Mouse (Mus musculus): ENCODE results near the gene Rgs7bp. TPM values are rescaled to one million over a fixed set of nuclear protein-coding genes. Genes with fewer than 3 reads are reported as not detected.
"Not testable (repeated sequence)": the region's sequence is repeated elsewhere in the genome, so short reads cannot be mapped to it uniquely, and the experiment has no call there.

Gene Rgs7bp
- polyA plus RNA-seq, 1 experiment from 2014 or later: 2.9 TPM

GRCm38 (mm10) chr13:104960206-104960928 lies 94.4 kb downstream of the Rgs7bp start:
- ATAC-seq: no peak
- Histone ChIP-seq H3K9ac (no peak overlapping the region), H3K9me3 (no peaks in the 10 kb centered on the region), H3K27ac (no peak overlapping the region; the same call in 1 of the 2 replicates), H3K4me3 (replicated peaks) (no peak overlapping the region), H3K4me1 (replicated peaks) (no peaks in the 10 kb centered on the region), H3K36me3 (no peaks in the 10 kb centered on the region), H3K27me3 (replicated peaks) (no peaks in the 10 kb centered on the region), H3K4me2 (replicated peaks) (no peak overlapping the region)
- 76% methylated on average over 7 of the region's 7 CpGs for WGBS

GRCm38 (mm10) chr13:104959733-104960132 lies 95.0 kb downstream of the Rgs7bp start:
- Histone ChIP-seq H3K4me2 (replicated peaks) (no peak overlapping the region), H3K27me3 (replicated peaks) (no peaks in the 10 kb centered on the region), H3K27ac (no peak overlapping the region; the same call in 1 of the 2 replicates), H3K4me1 (replicated peaks) (no peaks in the 10 kb centered on the region), H3K36me3 (no peaks in the 10 kb centered on the region), H3K9ac (no peak overlapping the region), H3K4me3 (replicated peaks) (no peak overlapping the region), H3K9me3 (no peaks in the 10 kb centered on the region)
- no peak for ATAC-seq
- WGBS: 69% methylated on average over 4 of the region's 4 CpGs

DNA sequence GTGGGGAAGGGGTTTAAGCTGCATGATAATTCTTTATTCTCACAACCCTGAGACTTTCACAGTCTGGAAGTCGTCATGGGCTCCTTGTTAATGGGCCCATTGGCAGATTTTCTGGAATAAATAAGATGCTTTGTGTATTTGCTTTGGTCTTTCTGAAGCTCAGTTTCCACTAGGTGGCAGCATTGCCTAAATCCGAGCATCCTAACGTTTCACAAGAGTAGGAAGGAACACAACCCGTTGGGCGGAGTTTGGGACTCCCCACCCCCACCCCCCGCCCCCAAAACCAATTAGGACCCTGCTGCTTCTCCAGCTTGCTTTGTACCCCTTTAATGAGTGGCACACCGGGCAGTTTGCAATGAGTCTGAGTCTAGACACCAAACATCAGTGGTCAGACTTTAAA lies 106.8 kb downstream of the Rgs7bp start:
- H3K27ac ChIP-seq: no peak overlapping the region
- ATAC-seq: peak; percentile 80
- H3K4me3 ChIP-seq (replicated peaks): no peak overlapping the region
- H3K4me2 ChIP-seq (replicated peaks): peak overlapping the region; percentile 43
- no peak overlapping the region for H3K9ac ChIP-seq
- H3K9me3 ChIP-seq: no peaks in the 10 kb centered on the region
- H3K4me1 ChIP-seq (replicated peaks): no peaks in the 10 kb centered on the region
- WGBS: under 1% methylated on average over 7 of the region's 7 CpGs
- H3K36me3 ChIP-seq: no peaks in the 10 kb centered on the region
- no peaks in the 10 kb centered on the region for H3K27me3 ChIP-seq (replicated peaks)

DNA sequence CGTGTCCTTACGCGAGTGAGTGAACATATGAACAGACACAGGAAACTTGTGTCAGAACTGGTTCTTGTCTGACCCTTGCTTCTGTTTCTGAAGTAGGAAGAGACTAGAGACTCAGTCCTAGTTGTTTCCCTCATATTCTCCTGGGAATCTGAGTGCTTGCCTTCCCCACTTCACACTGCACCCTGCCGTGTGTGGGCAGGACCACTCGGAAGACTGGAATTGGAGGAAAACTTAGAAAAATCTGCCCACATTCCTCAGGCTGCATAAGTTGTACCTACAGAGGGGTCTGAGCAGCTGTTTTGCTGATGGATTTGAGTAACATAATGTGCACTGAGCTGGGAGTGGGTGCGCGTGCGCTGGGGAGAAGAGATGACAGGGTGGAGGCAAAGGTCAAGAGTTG lies 114.2 kb downstream of the Rgs7bp start:
- 90% methylated on average over 8 of the region's 8 CpGs for WGBS

GRCm38 (mm10) chr13:104939856-104940255 lies 114.9 kb downstream of the Rgs7bp start:
- Histone ChIP-seq H3K4me2 (replicated peaks) (no peak overlapping the region), H3K36me3 (no peaks in the 10 kb centered on the region), H3K4me1 (replicated peaks) (no peaks in the 10 kb centered on the region), H3K4me3 (replicated peaks) (no peak overlapping the region), H3K9me3 (no peaks in the 10 kb centered on the region), H3K27me3 (replicated peaks) (no peaks in the 10 kb centered on the region), H3K9ac (no peak overlapping the region), H3K27ac (no peak overlapping the region)
- no peak for ATAC-seq
- 6% methylated on average over 4 of the region's 4 CpGs for WGBS

More for the DNA sequence above, 114.2 kb downstream of the Rgs7bp start:
- H3K27ac ChIP-seq: no peak overlapping the region
- no peaks in the 10 kb centered on the region for H3K9me3 ChIP-seq
- H3K9ac ChIP-seq: no peak overlapping the region
- H3K36me3 ChIP-seq: no peaks in the 10 kb centered on the region
- H3K27me3 ChIP-seq (replicated peaks): no peaks in the 10 kb centered on the region
- ATAC-seq: no peak; the same call in 1 of the 2 replicates
- H3K4me3 ChIP-seq (replicated peaks): no peak overlapping the region
- no peaks in the 10 kb centered on the region for H3K4me1 ChIP-seq (replicated peaks)
- no peak overlapping the region for H3K4me2 ChIP-seq (replicated peaks)

DNA sequence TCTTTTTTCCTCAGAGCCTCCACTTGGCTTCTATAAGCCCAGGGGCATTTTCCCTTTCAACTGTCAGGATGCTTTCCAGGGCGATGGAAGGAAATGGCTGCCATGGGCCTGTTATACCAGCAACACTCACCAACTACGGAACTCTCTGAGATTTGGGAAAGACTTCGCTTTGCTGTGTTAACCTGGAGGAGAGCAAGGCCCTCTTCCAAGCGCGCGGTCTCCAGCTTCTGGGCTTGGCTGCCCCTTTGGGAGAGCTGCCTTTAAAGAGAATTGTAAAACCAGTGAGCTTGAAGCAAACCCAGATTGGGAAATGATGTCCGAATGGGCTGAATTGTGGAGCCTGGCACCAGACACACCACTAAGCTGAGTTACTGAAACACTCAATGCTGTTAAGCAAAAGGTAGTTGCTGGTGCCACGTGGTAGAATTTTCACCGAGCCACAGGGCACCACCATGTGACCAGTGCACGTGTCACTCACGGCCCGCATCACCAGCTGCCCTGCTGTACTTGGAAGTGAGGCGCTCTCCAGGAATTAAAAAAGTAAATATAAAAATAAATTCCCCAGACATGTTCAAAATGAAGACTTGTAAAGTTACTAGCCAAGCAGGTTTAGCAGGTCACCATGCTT lies 115.7 kb downstream of the Rgs7bp start:
- H3K4me1 ChIP-seq (replicated peaks): no peaks in the 10 kb centered on the region
- H3K4me2 ChIP-seq (replicated peaks): no peak overlapping the region
- no peaks in the 10 kb centered on the region for H3K36me3 ChIP-seq
- no peak overlapping the region for H3K9ac ChIP-seq
- H3K27me3 ChIP-seq (replicated peaks): no peaks in the 10 kb centered on the region
- ATAC-seq: no peak
- H3K9me3 ChIP-seq: no peaks in the 10 kb centered on the region
- no peak overlapping the region for H3K27ac ChIP-seq
- H3K4me3 ChIP-seq (replicated peaks): no peak overlapping the region
- WGBS: 72% methylated on average over 13 of the region's 13 CpGs

DNA sequence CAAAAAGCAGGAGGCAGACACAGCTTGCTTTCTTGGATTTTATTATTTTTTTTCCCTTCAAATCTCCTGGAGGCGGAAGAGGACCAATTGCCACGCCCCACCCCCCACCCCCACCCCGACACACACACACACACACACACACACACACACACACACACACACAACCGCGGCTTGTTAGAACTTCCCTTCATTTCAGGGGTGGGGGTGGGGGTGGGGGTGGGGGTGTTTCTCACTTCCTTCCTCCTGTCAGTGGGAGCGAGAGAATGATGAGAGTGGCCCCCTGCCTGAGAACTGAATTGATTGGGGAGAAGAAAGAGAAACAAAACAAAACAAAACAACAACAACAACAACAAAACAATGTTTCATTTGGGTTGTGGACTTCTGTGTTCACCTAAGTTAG lies 117.0 kb downstream of the Rgs7bp start:
- Histone ChIP-seq H3K4me3 (replicated peaks) (no peak overlapping the region), H3K27me3 (replicated peaks) (no peaks in the 10 kb centered on the region), H3K9ac (no peak overlapping the region), H3K4me2 (replicated peaks) (peak overlapping the region; percentile 48), H3K9me3 (no peaks in the 10 kb centered on the region), H3K36me3 (no peaks in the 10 kb centered on the region), H3K27ac (no peak overlapping the region), H3K4me1 (replicated peaks) (no peaks in the 10 kb centered on the region)
- no peak for ATAC-seq
- WGBS: 18% methylated on average over 5 of the region's 6 CpGs

DNA sequence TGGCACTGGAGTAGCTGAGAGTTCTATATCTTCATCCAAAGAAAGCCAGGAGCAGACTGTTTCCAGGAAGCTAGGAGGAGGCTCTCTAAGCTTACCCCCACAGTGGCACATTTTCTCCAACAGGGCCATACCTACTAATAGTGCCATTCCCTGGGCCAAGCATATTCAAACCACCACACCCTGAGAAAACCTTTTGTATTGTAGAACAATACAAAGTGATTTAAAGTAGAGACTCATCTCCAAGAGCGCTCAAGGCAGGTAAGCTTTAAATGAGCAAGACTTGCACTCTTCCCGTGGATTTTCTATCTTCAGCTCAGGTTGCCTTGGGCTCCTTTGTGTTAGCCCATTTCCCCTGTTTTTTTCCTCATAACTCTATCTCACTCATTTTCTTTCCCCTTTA lies 118.1 kb downstream of the Rgs7bp start:
- H3K9ac ChIP-seq: no peak overlapping the region
- 91% methylated on average over 2 of the region's 2 CpGs for WGBS
- H3K27ac ChIP-seq: no peak overlapping the region
- H3K36me3 ChIP-seq: no peaks in the 10 kb centered on the region
- no peaks in the 10 kb centered on the region for H3K27me3 ChIP-seq (replicated peaks)
- ATAC-seq: no peak
- no peaks in the 10 kb centered on the region for H3K4me1 ChIP-seq (replicated peaks)
- no peak overlapping the region for H3K4me3 ChIP-seq (replicated peaks)
- H3K9me3 ChIP-seq: no peaks in the 10 kb centered on the region
- no peak overlapping the region for H3K4me2 ChIP-seq (replicated peaks)

DNA sequence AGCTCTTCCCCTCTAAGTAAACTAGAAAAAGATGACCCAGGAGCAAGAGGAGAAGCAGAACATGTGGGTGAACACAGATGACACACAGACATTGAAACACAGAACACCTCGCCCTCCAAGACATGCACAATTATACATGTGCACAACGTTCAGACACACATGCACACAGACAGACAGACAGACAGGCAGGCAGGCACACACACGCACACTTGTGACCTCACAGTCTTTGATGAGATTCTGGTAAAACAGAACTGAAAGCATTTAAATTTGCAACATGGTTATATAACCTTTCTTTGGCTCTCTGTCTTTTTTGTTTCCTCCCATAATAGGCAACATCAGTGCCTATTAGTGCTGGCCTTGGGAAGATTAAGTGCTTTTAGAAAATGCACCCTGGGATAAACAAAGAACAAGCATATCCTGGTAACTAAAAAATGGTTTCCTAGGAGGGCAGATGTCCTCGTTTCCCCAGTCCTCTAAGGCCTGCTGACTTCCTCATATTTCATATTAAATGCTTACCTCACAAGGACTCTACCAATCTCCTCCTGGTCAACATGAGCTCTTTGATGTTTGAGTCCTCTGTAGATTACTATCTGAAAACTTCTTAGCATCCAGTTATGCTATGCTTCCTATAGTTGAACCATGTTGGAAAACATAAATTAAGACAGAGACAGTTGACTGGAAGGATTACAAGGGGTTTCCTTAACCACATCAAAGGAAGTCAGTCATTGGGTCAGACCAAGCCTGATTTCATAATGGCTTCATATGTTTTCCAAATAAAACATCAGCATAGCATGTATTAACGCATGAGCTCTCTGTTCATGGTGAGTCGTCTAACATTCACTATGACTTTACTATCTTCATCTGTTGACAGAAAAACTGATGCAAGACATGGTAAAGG lies 122.8 kb downstream of the Rgs7bp start:
- WGBS: 74% methylated on average over 6 of the region's 6 CpGs
- ATAC-seq: no peak

DNA sequence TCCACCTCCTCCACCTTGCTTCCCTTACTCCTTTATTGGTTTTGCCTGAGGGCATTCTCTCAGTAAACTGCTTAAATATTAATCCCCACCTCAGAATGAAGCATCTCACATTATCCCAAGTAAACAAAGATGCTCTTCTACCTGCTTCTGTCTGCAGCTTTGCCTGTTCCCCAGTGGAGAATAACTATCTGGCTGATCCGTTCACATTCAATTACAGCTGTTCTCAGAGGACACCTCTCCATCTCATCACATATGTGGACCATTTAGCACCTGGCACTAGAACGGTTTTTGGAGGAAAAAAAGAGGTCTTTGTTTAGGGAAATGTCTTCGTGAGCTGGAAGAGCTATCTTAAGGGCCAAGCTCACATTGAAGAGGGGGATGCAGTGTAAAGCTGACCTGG lies 123.9 kb downstream of the Rgs7bp start:
- ATAC-seq: no peak

More for the DNA sequence above, 122.8 kb downstream of the Rgs7bp start:
- Histone ChIP-seq H3K27ac (no peak overlapping the region), H3K36me3 (no peaks in the 10 kb centered on the region), H3K27me3 (replicated peaks) (no peaks in the 10 kb centered on the region), H3K9me3 (no peaks in the 10 kb centered on the region), H3K4me2 (replicated peaks) (no peak overlapping the region), H3K9ac (no peak overlapping the region), H3K4me3 (replicated peaks) (no peak overlapping the region), H3K4me1 (replicated peaks) (no peaks in the 10 kb centered on the region)

GRCm38 (mm10) chr13:104918663-104919062 lies 136.1 kb downstream of the Rgs7bp start:
- Histone ChIP-seq H3K27ac (no peak overlapping the region), H3K9me3 (no peaks in the 10 kb centered on the region), H3K36me3 (no peaks in the 10 kb centered on the region), H3K4me1 (replicated peaks) (no peaks in the 10 kb centered on the region), H3K27me3 (replicated peaks) (no peaks in the 10 kb centered on the region), H3K4me2 (replicated peaks) (no peak overlapping the region), H3K9ac (no peak overlapping the region), H3K4me3 (replicated peaks) (no peak overlapping the region)
- WGBS: 83% methylated on average over 16 of the region's 16 CpGs
- ATAC-seq: no peak

More for the DNA sequence above, 123.9 kb downstream of the Rgs7bp start:
- no peak overlapping the region for H3K4me2 ChIP-seq (replicated peaks)
- H3K9ac ChIP-seq: no peak overlapping the region
- H3K36me3 ChIP-seq: no peaks in the 10 kb centered on the region
- no peaks in the 10 kb centered on the region for H3K9me3 ChIP-seq
- H3K27me3 ChIP-seq (replicated peaks): no peaks in the 10 kb centered on the region
- WGBS: 68% methylated on average over 3 of the region's 3 CpGs
- H3K4me1 ChIP-seq (replicated peaks): no peaks in the 10 kb centered on the region
- H3K27ac ChIP-seq: no peak overlapping the region
- no peak overlapping the region for H3K4me3 ChIP-seq (replicated peaks)

- H3K4me1 ChIP-seq (replicated peaks); H3K9me3 ChIP-seq; H3K36me3 ChIP-seq; H3K4me2 ChIP-seq (replicated peaks); H3K9ac ChIP-seq; H3K27ac ChIP-seq; H3K4me3 ChIP-seq (replicated peaks); ATAC-seq; H3K27me3 ChIP-seq (replicated peaks): not testable (repeated sequence)
- WGBS: 90% methylated on average over 6 of the region's 6 CpGs
Observed at GRCm38 (mm10) chr13:104916771-104917170, 138.0 kb downstream of the Rgs7bp start.

Data from intestine, embryonic 15.5 days (tissue).